Mouse (Mus musculus): ENCODE measurements around the gene Ugt1a6b.
"Not testable (repeated sequence)": the region's sequence is repeated elsewhere in the genome, so short reads cannot be mapped to it uniquely, and the experiment has no call there.

Gene Ugt1a6b

DNA sequence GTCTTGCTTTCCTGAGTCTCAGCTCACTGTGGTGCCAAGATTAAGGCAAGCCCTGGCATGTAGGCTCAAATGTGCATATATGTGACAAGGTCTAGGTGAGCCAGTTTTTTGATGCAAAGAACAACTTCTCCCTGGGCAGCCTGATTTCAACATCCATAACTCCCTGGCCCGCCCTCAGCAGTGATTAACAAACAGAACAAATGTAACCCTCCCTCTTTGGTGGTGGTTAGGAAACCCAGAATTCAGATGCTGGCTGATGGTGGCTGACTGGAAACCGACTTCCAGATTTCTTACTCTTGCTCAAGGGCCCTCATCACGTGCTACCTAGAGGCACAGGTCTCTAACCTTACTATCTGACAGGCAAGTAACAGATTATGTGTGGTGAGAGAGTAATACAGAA lies at the start of gene Ugt1a6b:
TSS of gene Ugt1a6b (plus strand) at position 234 of the 400 bp plus-strand sequence.
- not testable (repeated sequence) for DNase-seq (ENCODE audit: low read depth, low spot score)

DNA sequence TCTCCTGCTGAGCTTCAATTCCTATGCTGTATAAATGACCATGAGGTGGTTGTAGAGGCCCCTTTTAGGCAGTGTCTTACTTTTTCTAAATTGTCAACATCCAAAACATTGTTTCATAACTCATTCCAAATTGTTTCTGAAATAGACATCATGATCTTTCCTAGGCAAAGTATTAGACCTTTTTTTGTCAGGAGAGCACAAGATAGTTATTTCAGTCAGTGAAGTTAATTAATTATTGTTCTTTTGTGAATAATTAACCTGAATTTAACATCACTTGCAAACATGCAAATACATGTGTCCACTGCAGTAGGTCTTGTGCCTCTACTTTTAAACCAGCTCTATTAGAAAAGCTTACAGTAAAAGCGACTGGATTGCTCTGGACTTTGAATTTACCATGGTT lies 48.0 kb upstream of the Ugt1a6b start, which contains the start of gene Ugt1a10:
TSS of gene Ugt1a10 (plus strand) at position 301 of the 400 bp plus-strand sequence.
- no peak for DNase-seq (ENCODE audit: low read depth, low spot score)

DNA sequence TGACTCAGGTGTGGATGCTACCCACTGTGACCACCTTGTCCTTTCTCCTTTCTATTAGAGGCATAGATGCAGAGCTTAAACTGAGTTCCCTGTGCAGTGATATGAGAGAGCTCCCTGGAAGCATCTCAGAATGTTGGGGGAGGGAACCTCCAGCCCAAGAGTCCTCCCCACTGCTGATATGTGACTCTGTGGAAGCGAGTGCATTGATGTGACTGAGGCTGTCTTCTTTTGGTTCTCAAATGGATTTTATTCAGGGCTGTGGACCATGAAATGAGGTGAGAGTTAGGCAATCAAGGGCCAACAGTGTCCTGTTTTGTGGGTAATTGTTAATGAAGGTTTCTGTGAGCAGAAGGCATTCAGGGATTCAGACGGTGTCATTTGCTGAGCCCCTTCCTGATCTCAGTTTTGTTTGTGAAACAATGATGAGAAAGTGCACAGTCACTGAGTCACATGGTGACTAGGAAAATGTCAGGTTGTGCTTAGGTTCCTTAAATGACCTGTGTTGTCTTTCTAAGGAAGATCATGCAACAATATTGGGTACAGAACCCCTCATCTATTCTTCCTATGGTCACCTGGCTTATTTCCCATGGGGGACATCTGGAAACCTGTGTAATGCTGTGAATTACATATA lies 36.5 kb upstream of the Ugt1a6b start:
- DNase-seq (ENCODE audit: low read depth, low spot score), result not testable (repeated sequence)

DNA sequence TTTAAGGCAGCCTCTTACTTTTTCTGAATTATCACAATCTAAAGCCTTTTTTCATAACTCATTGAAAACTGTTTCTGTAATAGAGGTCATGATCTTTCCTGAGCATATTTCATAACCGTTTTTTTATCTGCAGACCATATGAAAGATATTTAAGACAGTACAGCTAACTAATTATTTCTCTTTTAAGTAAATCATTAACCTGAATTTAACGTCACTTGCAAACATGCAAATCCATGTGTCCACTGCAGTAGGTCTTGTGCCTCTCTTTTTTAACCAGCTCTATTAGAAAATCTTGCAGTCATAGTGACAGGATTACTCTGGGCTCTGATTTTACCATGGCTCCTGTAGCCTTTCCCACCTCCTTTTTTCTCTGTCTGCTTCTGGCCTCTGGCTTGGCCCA lies 32.6 kb upstream of the Ugt1a6b start, which contains the start of gene Ugt1a9:
TSS of gene Ugt1a9 (plus strand) at position 306 of the 400 bp plus-strand sequence.
- no peak for DNase-seq (ENCODE audit: low read depth, low spot score)

DNA sequence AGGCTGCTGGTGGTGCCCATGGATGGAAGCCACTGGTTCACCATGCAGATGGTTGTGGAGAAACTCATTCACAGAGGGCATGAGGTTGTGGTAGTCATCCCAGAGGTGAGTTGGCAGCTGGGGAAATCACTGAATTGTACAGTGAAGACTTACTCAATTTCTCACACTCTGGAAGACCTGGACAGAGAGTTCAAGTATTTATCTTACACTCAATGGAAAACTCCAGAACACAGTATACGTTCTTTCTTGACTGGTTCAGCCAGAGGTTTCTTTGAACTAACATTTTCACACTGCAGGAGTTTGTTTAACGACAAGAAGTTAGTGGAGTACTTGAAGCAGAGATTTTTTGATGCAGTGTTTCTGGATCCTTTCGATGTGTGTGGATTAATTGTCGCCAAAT lies 32.1 kb upstream of the Ugt1a6b start:
- DNase-seq (ENCODE audit: low read depth, low spot score), result no peak

DNA sequence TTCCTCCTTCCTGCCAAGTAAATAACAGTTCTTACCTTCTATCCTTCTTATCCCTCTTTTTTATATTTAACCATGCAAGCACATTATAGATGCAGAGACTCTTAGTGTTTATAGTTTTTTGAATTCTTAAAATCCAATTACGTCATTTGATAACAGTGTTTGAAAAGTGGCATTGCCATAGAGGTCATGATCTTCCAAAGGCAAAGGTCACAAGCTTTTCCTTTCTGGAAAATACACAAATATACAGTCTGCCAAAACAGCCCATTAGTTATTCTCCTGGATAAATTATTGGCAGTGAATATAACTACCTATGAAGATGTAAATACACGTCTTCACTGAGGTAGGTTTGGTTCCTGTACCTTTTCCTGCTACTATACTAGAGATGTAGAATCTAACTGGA lies 28.6 kb upstream of the Ugt1a6b start:
- no peak for DNase-seq (ENCODE audit: low read depth, low spot score)

DNA sequence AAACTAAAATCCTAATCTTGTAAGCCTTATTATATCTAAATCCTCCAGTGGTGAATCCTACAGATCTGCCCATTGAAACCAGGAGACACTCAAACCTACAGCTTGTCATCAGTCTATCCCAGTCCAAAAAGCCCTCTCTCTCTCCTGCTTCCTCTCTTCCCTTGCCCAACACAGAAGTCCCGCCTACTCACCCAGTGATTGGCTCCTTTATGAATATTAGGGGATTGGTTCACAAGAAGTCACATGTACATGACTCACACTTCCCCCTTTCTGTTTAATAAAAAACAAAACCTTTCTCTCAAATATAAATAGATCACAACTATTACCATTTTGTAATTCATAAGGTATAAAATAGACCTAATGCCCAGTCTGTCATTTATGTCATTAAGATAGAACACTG lies 25.9 kb upstream of the Ugt1a6b start:
- peak; percentile 21 for DNase-seq (ENCODE audit: low read depth, low spot score)

DNA sequence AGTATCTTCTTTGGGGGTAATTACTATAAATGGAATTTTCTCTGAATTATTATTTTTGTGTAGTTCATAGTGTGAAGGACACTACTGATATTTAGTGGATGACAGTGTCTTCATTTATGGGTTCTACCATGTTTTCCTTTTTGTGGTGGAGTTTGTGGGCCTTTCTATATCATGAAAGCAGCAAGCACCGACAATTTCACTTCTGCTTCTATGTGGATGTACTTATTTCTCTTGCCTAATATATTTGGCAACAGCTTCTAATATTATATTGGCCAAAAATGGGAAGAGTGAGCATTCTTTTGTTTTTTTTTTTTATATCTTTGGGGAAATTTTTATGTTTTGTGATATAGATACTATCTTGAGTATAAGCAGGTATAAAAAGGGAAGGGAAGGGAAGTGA lies 21.4 kb upstream of the Ugt1a6b start:
- DNase-seq (ENCODE audit: low read depth, low spot score), result no peak

DNA sequence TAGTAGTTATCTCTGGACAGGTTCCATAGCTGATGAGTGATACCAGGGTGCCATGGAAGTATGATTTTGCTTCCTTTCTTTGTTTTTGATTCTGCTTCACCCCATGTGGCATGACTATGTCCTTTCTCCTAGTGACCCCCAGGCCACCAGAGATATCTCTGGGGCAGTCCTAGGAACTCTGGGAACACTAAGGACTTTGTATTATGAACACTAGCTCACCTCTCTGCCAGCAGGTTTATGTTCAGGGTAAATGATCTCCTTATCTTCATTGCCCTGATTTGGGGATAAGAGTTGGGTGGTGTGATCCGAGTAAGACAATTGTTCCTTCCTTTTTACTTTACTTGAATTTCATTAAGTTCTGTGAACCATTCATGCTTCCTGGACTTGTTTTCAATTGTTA lies 16.9 kb upstream of the Ugt1a6b start:
- DNase-seq (ENCODE audit: low read depth, low spot score), result no peak

DNA sequence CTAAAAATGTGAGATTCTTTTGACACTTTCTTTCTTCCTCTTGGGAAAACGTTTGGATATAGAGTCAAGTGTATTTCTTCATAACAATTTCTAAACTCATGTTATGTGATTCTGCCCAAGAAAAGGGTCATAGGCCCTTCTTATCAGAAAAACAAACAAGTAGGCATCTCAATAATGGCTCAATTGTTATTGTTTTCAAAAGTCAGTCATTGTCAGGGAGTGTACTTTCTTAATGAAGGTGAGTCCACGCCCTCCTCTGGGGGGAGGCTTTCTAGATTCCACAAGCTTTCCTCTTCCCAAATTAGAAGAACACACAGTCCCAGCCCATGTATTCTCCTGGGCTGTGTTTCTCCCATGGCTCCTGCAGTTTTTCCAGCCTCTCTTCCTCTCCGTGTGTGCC lies 15.5 kb upstream of the Ugt1a6b start, which contains the start of gene Ugt1a8:
TSS of gene Ugt1a8 (plus strand) at position 301 of the 400 bp plus-strand sequence.
- DNase-seq (ENCODE audit: low read depth, low spot score), result no peak

DNA sequence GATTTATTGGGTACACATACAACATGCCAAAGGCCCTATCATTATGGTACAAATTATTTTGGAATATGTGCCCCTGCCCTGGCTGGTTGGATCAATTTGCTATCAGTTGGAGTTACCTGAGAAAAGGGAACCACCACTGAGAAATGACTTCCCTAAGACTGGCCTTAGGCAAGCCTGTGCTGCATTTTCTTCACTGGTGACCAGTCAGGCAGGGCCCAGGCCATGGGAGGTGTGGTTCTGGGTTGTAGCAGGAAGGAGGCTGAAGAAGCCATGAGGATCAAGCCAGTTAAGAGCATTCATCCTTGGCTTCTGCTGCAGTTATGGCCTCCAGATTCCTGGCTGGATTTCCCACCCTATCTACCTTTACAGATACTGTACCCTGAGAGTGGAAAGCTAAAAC lies 10.7 kb upstream of the Ugt1a6b start:
- DNase-seq (ENCODE audit: low read depth, low spot score), result no peak

DNA sequence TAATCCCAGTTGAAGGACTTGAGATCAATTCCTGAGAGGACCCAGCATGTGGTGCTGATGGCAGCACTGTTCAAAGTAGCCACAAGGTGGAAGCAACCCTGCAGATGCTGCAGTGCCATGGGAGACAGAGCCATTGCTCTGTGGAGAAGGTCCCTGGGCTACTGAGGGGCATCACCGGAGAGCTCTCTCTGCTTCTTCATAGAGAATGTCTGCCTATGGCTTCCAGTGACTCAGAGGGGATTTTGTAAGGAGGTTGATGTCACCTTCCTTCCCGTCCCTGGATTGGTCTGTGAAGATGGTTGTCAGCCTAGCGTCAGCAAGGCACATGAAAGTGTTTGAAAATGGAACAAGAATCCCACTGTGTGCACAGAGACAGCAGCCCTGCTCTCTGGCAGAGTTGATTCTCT lies 8.8 kb upstream of the Ugt1a6b start:
- DNase-seq (ENCODE audit: low read depth, low spot score), result peak; percentile 11

DNA sequence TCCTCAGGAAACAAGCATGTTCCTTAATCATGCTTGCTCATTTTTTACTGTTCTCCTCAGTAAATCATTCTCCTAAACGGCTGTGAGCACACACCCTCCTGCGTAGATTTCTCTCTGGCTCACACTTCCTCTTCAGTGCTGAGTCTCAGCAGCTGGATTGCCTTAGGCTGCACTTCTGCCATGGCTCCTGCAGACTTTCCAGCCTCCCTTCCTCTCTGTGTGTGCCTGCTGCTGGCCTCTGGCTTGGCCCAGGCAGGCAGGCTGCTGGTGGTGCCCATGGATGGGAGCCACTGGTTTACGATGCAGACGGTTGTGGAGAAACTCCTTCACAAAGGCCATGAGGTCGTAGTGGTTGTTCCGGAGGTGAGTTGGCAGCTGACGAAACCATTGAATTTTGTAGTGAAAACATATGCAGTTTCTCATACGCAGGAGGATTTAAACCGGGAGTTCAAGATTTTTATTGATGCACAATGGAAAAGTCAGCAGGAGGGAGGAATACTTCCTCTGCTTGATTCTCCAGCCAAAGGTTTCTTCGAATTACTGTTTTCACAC lies 8.0 kb upstream of the Ugt1a6b start, which contains the start of gene Ugt1a7c:
TSS of gene Ugt1a7c (plus strand) at position 122 of the 552 bp plus-strand sequence.
- DNase-seq (ENCODE audit: low read depth, low spot score), result peak; percentile 26

DNA sequence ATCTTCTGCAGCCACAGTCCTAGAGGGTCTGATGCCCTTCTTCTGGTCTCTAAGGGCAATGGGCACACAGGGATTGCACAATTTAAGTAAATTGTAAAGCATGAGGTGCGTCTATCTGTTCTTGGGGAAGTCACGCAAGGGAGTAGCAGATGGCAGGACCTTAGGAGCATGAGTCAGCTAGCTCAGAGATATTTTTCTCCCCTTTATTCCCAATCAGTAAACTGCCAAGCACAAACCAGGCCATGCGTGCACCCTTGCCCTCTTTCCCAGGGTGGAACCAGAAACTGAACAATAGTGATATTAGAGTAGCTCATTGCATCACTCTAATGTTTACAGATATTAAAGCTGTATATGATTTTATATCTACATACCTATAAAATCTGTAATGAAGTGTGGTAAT lies 4.5 kb upstream of the Ugt1a6b start:
- not testable (repeated sequence) for DNase-seq (ENCODE audit: low read depth, low spot score)

DNA sequence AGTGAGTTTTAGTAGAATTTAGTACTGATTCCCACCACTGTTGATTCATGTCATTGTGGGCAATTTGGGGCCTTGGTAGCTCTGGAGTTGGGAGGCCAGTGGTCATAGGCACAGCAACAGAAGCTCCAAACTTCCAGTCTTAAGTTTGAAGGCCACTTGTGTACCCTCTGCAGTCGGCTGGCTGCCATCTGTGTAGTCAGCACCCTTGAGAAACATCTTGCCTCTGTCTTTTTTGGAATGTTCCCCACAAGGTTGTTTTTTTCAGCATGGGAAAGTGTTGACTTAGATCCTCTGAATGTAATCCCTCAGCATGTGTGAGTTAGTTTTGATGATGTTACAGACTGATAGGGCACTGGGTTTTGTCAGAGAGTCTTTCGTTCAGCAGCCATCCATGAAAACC lies 3.4 kb upstream of the Ugt1a6b start:
- not testable (repeated sequence) for DNase-seq (ENCODE audit: low read depth, low spot score)

DNA sequence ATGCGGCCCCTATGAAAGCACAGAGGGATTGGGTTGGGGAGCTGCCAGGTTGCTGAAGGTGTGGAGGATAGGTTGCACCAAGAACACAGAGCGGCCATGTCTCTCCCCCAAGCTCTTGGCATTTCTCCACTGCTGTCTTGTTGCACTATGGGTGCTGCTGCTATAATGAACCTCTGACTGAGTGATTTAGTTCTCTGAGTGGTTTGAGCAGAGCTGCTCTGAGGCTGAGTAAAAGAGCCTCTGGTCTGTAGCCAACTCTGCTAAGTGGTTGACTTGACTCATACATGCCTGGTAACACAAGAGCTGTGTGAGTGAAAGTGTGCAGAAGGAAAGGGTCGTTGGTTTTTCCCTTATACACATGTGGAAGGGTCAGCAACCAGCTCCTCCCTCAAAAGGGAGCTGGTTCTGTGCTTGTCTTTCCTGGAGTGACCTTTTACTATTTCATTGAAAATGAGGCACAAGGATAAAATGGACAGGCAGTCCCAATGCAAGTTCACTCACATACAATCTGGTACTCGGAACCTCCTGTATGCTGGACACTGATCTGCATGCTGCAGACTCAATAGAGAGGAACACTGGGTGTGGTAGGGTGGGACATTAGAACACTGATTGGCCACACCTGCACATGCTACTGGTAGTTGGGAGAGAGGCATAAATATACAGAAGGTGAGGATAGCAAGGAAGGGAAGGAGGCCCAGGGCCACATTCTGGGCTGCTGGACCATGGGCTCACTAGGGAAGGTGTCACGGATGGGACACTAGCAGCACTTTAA lies 831 bp downstream of the Ugt1a6b start:
- DNase-seq (ENCODE audit: low read depth, low spot score), result not testable (repeated sequence)

DNA sequence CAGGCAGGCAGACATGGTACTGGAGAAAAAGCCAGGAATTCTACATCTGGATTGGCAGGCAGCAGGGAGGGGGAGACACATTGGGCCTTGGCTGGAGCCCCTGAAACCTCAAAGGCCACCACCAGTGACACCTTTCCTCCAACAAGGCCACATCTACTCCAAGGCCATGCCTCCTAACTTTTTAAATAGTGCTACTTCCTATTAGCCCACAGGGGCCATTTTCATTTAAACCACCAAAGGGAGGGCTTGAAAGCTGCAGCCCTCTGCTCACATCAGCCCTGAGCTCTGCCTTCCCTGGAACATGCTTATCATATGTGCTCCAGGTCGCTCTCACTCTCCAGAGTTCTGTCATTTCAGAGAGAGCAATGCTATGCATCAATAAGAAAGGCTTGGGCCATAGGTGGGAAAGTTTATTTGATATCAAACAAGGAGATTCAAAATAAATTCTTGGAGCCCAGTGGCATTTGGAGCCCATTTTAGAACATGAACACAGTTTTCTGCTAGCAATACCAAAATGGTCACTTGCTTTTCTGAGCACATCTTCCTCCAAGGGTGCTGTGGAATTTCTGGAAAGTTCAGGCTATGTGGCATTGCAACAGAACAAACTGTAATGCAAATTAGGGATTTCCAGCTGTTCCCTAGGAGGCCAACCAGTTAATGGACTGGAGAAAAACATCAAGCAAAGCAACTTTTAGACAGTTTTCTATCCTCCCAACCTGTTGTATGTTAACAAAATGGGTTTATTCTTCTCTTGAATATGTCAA lies 1.8 kb downstream of the Ugt1a6b start:
- DNase-seq (ENCODE audit: low read depth, low spot score), result no peak

DNA sequence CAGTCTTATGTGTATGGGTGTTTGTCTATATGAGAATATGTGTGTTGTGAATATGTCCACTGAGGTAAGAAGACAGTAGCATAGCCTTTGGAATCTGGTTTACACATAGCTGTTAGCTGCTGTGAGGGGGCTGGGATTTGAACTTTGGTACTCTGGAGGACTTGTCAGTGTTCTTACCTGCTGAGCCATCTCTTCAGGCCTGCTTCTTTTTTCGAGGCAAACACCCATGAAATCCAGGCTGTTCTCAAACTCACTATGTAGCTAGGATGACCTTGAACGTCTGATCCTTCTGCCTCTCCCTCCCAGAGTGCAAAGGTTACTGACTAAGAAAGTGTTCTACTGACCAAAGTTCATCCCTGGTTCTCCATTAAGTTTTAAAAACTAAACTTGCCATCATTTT lies 2.6 kb downstream of the Ugt1a6b start:
- DNase-seq (ENCODE audit: low read depth, low spot score), result no peak

DNA sequence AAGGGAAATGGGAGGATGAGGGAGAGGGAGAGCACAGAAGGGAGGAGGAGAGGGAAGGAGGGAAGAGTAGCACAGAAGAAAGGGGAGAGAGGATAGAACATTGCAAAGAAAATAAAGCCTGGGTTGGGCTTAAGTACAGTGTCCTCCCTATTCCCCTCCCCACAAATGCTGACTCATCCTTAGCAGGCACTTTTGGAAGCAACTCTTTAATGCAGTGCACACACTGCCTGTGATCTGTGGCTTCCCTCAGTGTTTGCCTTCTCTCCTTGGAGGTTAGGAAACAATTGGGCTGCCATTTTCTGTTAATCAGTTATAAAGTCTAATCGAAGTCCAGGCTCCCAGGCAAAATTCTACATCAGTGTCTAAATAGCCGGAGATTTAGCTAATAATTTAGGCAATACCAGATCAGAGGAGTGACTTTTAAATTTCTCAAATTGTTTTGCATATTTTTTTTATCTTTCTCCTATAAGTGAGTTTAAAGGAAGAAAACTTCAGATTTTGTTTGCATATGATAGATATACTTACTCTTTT lies 6.0 kb downstream of the Ugt1a6b start:
- not testable (repeated sequence) for DNase-seq (ENCODE audit: low read depth, low spot score)

DNA sequence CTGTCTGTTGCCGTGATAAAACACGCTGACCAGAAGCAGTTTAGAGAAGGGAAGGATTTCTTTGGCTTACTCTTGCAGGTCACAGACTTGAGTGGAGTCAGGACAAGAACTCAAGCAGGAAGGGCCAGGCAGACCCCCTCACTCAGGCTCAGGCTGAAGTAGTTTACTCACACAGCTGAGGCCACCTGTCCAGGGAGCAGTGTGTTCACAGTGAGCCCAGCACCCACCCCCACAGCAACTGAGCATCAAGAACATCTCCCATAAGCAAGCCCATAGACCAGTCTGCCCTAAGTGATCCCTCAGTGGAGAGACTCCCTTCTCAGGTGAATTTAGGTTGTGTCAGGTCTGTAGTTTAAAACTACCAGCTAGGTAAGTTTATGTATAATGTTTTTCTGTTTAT lies 6.6 kb downstream of the Ugt1a6b start:
- DNase-seq (ENCODE audit: low read depth, low spot score), result not testable (repeated sequence)

DNA sequence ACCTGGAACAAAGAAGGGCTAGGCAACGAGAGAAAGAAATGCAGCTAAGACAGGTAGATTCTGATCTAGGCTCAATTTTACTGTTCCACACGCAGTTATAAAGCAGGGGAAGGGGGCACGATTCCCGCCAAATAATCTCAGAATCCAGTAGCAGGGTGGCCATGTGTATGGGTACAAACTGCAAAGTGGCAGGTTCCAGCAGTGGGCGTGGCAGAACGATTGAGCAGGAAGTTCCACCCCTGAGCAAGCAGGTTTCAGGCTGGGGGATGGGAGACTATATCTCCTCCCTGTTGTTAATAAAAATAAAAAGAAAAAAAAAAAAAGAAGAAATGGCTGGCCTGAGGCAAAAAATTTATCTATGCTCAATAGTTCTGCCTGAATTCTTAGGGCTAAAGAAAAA lies 9.7 kb downstream of the Ugt1a6b start:
- DNase-seq (ENCODE audit: low read depth, low spot score), result not testable (repeated sequence)

Data from A20 (cell line).